Mouse (Mus musculus): ENCODE measurements around the gene Unc80. TPM values are rescaled to one million over a fixed set of nuclear protein-coding genes. Genes with fewer than 3 reads are reported as not detected.

Gene Unc80
- polyA plus RNA-seq, 1 experiment = not detected

DNA sequence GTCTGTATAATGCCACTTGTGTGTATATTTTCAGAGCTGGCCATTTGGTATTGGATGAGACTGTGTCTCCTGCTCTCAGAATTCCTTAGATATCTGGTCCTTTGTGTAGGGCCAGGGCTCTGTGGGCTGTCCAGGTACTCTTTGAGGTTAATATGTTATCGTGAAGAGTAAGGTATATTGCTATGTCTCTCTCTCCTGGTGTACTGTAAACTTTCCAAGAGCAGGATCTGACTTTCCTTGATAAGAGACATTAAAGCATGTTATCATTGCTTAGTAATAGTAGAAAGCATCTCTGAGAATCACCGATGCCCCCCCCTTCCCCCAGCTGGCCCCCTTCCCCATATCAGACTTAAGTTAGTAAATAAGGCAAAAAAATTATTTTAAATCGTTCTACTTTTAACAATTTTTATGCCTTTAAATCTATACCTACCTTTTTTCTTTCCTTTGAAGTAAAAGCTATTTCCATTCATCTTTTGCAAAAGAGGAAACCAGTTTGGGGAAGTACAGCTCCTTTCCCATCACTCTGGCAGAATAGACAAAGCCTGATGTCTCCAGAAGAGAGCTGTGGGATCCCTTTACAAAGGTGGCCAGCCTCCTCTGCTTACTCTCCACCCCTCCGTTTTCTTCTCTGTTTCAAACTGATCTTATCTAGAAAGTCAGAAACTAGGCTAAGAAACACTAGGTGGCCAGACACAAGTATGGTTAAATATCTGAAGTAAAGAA, 234.6 kb downstream of the Unc80 start:
- H3K36me3 ChIP-seq (ENCODE audit: control insufficient read depth, insufficient read depth) = peaks cover 5% of the 10 kb centered on the region
- peaks cover 48% of the 10 kb centered on the region for H3K79me2 ChIP-seq (ENCODE audit: control insufficient read depth, insufficient read depth)
- peaks cover 16% of the 10 kb centered on the region for H3K79me3 ChIP-seq (ENCODE audit: low read depth)
- H3ac ChIP-seq (ENCODE audit: control insufficient read depth, insufficient read length, low read depth) = no peak overlapping the region
- no peaks in the 10 kb centered on the region for H3K27me3 ChIP-seq (ENCODE audit: control insufficient read depth, insufficient read depth, insufficient read length)
- TF ChIP-seq CTCF (IDR thresholded peaks at IDR 0.05; ENCODE audit: control insufficient read depth, insufficient read depth, insufficient read length) = no peak
- no peak for TF ChIP-seq MYOD1 (IDR thresholded peaks at IDR 0.05; ENCODE audit: control insufficient read depth, insufficient read length, low read depth)
- no peak for TF ChIP-seq FOSL1 (IDR thresholded peaks at IDR 0.05; ENCODE audit: insufficient read depth, low read length, poor library complexity, severe bottlenecking)
- no peak for TF ChIP-seq CEBPB (IDR thresholded peaks at IDR 0.05; ENCODE audit: low read depth)
- no peak for TF ChIP-seq MAX (IDR thresholded peaks at IDR 0.05)
- no peak for TF ChIP-seq MYOG (IDR thresholded peaks at IDR 0.05; ENCODE audit: control insufficient read depth, extremely low read depth, insufficient read length)
- no peak for TF ChIP-seq USF1 (IDR thresholded peaks at IDR 0.05; ENCODE audit: low read depth)
- H3K4me3 ChIP-seq (ENCODE audit: insufficient read depth, poor library complexity, severe bottlenecking) = no peak overlapping the region

DNA sequence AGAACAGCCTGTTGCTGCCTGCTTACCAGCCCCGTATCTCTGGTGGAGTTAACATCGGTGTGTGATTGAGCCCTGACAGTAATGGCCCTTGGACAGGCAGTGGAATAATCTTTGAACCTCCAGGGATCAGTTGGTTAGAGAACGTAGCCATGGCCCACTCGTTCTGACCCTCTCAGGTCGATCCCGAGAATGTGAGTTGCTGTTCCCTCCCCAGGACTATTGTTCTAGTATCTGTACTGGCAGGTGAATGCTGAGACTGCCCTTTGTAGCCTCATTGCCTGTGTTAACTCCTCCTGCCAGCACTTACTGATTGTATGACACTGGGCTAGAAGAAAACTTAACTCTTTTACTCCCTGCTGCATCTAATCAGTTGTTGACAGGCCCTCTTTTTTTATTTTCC, 236.4 kb downstream of the Unc80 start:
- Histone ChIP-seq H3ac (ENCODE audit: control insufficient read depth, insufficient read length, low read depth) (no peak overlapping the region), H3K79me2 (ENCODE audit: control insufficient read depth, insufficient read depth) (peaks cover 48% of the 10 kb centered on the region), H3K27me3 (ENCODE audit: control insufficient read depth, insufficient read depth, insufficient read length) (no peaks in the 10 kb centered on the region), H3K4me3 (ENCODE audit: insufficient read depth, poor library complexity, severe bottlenecking) (no peak overlapping the region), H3K79me3 (ENCODE audit: low read depth) (peaks cover 19% of the 10 kb centered on the region), H3K36me3 (ENCODE audit: control insufficient read depth, insufficient read depth) (peaks cover 21% of the 10 kb centered on the region)
- TF ChIP-seq CTCF (IDR thresholded peaks at IDR 0.05; ENCODE audit: control insufficient read depth, insufficient read depth, insufficient read length) = no peak
- TF ChIP-seq FOSL1 (IDR thresholded peaks at IDR 0.05; ENCODE audit: insufficient read depth, low read length, poor library complexity, severe bottlenecking) = no peak
- TF ChIP-seq USF1 (IDR thresholded peaks at IDR 0.05; ENCODE audit: low read depth) = no peak
- no peak for TF ChIP-seq MAX (IDR thresholded peaks at IDR 0.05)
- TF ChIP-seq CEBPB (IDR thresholded peaks at IDR 0.05; ENCODE audit: low read depth) = no peak
- no peak for TF ChIP-seq MYOG (IDR thresholded peaks at IDR 0.05; ENCODE audit: control insufficient read depth, extremely low read depth, insufficient read length)
- no peak for TF ChIP-seq MYOD1 (IDR thresholded peaks at IDR 0.05; ENCODE audit: control insufficient read depth, insufficient read length, low read depth)

DNA sequence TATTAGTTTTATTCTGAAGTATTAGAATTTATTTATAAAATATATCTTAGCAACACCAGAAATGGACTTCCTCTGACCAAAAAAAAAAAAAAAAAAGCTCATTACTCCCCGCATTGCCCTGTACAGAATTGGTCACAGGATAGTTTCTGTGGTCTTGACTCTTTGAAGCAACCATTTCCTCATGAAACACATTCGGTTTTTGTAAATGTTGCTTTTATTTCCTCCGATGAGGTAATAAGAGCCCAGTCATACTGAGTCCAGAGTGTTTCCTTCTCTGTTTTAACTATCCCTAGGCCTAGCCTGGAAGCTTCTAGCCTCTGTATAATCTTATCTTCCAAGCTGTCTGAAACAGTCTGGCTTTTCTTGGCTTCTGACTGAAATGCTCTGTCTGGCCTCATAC, 244.7 kb downstream of the Unc80 start:
- no peak overlapping the region for H3ac ChIP-seq (ENCODE audit: control insufficient read depth, insufficient read length, low read depth)
- TF ChIP-seq MYOD1 (IDR thresholded peaks at IDR 0.05; ENCODE audit: control insufficient read depth, insufficient read length, low read depth) (no peak), CTCF (IDR thresholded peaks at IDR 0.05; ENCODE audit: control insufficient read depth, insufficient read depth, insufficient read length) (no peak), USF1 (IDR thresholded peaks at IDR 0.05; ENCODE audit: low read depth) (no peak), MYOG (IDR thresholded peaks at IDR 0.05; ENCODE audit: control insufficient read depth, extremely low read depth, insufficient read length) (no peak), FOSL1 (IDR thresholded peaks at IDR 0.05; ENCODE audit: insufficient read depth, low read length, poor library complexity, severe bottlenecking) (no peak), MAX (IDR thresholded peaks at IDR 0.05) (no peak), CEBPB (IDR thresholded peaks at IDR 0.05; ENCODE audit: low read depth) (no peak)

DNA sequence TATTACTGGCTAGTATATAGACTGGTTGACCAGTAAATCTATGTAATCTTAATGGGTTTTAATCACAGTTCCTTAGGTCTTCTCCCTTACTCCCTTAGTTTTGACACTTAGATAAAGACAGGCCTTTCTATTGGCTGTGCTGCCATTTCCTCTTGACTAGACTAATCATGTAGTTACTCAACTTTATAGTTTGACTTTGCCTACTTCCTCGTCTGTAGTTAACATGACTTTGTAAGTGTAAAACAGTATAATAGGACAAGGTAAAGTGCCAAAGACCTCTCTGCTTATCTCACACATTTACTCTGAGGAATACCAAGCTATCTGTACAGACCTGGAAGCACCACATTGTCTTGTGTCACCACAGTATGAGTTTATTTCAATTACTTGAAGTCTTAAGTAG, 262.4 kb downstream of the Unc80 start:
- Histone ChIP-seq H3K79me2 (ENCODE audit: control insufficient read depth, insufficient read depth) (no peaks in the 10 kb centered on the region), H3K27me3 (ENCODE audit: control insufficient read depth, insufficient read depth, insufficient read length) (no peaks in the 10 kb centered on the region), H3K79me3 (ENCODE audit: low read depth) (no peaks in the 10 kb centered on the region), H3K36me3 (ENCODE audit: control insufficient read depth, insufficient read depth) (peaks cover 44% of the 10 kb centered on the region), H3K4me3 (ENCODE audit: insufficient read depth, poor library complexity, severe bottlenecking) (no peak overlapping the region), H3ac (ENCODE audit: control insufficient read depth, insufficient read length, low read depth) (no peak overlapping the region)
- TF ChIP-seq FOSL1 (IDR thresholded peaks at IDR 0.05; ENCODE audit: insufficient read depth, low read length, poor library complexity, severe bottlenecking) (no peak), MYOG (IDR thresholded peaks at IDR 0.05; ENCODE audit: control insufficient read depth, extremely low read depth, insufficient read length) (no peak), MAX (IDR thresholded peaks at IDR 0.05) (no peak), MYOD1 (IDR thresholded peaks at IDR 0.05; ENCODE audit: control insufficient read depth, insufficient read length, low read depth) (no peak), CTCF (IDR thresholded peaks at IDR 0.05; ENCODE audit: control insufficient read depth, insufficient read depth, insufficient read length) (no peak), USF1 (IDR thresholded peaks at IDR 0.05; ENCODE audit: low read depth) (no peak)

More for the DNA sequence above, 244.7 kb downstream of the Unc80 start:
- Histone ChIP-seq H3K79me3 (ENCODE audit: low read depth) (peaks cover 7% of the 10 kb centered on the region), H3K27me3 (ENCODE audit: control insufficient read depth, insufficient read depth, insufficient read length) (no peaks in the 10 kb centered on the region), H3K4me3 (ENCODE audit: insufficient read depth, poor library complexity, severe bottlenecking) (no peak overlapping the region), H3K79me2 (ENCODE audit: control insufficient read depth, insufficient read depth) (no peaks in the 10 kb centered on the region), H3K36me3 (ENCODE audit: control insufficient read depth, insufficient read depth) (peaks cover 62% of the 10 kb centered on the region)

Other genes starting within 250 kb of the Unc80 start
- 8.2 TPM for gene Rpe, start 232.5 kb downstream of the Unc80 start, polyA plus RNA-seq (2012; fragmentation: generic; extraction: Trizol)